Mouse (Mus musculus) CH12.LX (cell line): ENCODE results near the gene Macrod2. TPM values are rescaled to one million over a fixed set of nuclear protein-coding genes. Genes with fewer than 3 reads are reported as not detected.

Source experiments
- DNase-seq: peaks from one replicate; pipeline ENCODE4 v3.0.0-alpha.2; 2013; ENCODE audit errors: extremely low read depth
- H3K27ac ChIP-seq: 2 replicates; pipeline ENCODE4 v1.5.1; 2012; ENCODE audit warnings: low read depth, mild to moderate bottlenecking, control low read depth, moderate library complexity; ENCODE audit not compliant: insufficient read depth
- H3K27me3 ChIP-seq: replicated peaks from 2 replicates; pipeline ENCODE3; 2012; ENCODE audit warnings: inconsistent platforms
- H3K36me3 ChIP-seq, 2 experiments: replicated peaks in 1 of 2; 2 replicates each; pipeline versions ENCODE3 to v1.6.1; 2012; ENCODE audit warnings: inconsistent platforms in 1 of 2, low read length in 1 of 2, mild to moderate bottlenecking in 1 of 2, mixed read lengths in 1 of 2, moderate library complexity in 1 of 2; ENCODE audit not compliant: control insufficient read depth in 1 of 2, insufficient read depth in 1 of 2
- H3K4me1 ChIP-seq, 2 experiments: 2 replicates each; pipeline ENCODE4 v1.6.1; 2012; ENCODE audit warnings: inconsistent platforms in 1 of 2, moderate library complexity in 1 of 2; ENCODE audit not compliant: insufficient read depth in 2 of 2, control insufficient read depth in 1 of 2
- H3K4me2 ChIP-seq: 2 replicates; pipeline ENCODE4 v1.6.1; 2012; ENCODE audit warnings: low read depth, mild to moderate bottlenecking, control low read depth; ENCODE audit not compliant: poor library complexity, insufficient read depth, severe bottlenecking
- H3K4me3 ChIP-seq, 3 experiments: fragments of 150-350 bp in 1 of 3; sonication (generic) in 1 of 3; replicated peaks in 1 of 3; 2 replicates each; pipeline versions ENCODE3 to v1.5.1; 2011 to 2012; ENCODE audit warnings: low read depth in 2 of 3, low read length in 2 of 3, mild to moderate bottlenecking in 2 of 3, moderate library complexity in 2 of 3, control low read depth in 1 of 3, improper control_type of control experiment in 1 of 3, inconsistent platforms in 1 of 3, mixed read lengths in 1 of 3; ENCODE audit not compliant: poor library complexity in 1 of 3
- H3K79me2 ChIP-seq: replicated peaks from 2 replicates; pipeline ENCODE4 v1.6.1; 2012; ENCODE audit warnings: mild to moderate bottlenecking, moderate library complexity; ENCODE audit not compliant: control insufficient read depth, poor library complexity, insufficient read depth, severe bottlenecking; ENCODE audit errors: extremely low read depth
- H3K9ac ChIP-seq: 2 replicates; pipeline ENCODE4 v1.6.1; 2012; ENCODE audit warnings: low read depth, mild to moderate bottlenecking, control low read depth, moderate library complexity; ENCODE audit not compliant: insufficient read depth
- H3K9me3 ChIP-seq: replicated peaks from 2 replicates; pipeline ENCODE3; 2012; ENCODE audit warnings: low read length, inconsistent platforms, mixed read lengths
- CHD2 ChIP-seq: IDR thresholded peaks from 2 replicates; pipeline ENCODE4 v1.6.1; 2011; ENCODE audit warnings: low read length, improper control_type of control experiment
- CTCF ChIP-seq, 2 experiments: IDR thresholded peaks in 1 of 2; conservative IDR thresholded peaks in 1 of 2; 2 replicates each; pipeline ENCODE4 v1.5.1; 2011 to 2012; ENCODE audit warnings: low read depth in 2 of 2, low read length in 2 of 2, improper control_type of control experiment in 1 of 2, inconsistent platforms in 1 of 2, mild to moderate bottlenecking in 1 of 2, moderate library complexity in 1 of 2
- GABPA ChIP-seq: IDR thresholded peaks from 2 replicates; pipeline ENCODE4 v1.6.1; 2012; ENCODE audit warnings: low read depth, low read length, improper control_type of control experiment, inconsistent platforms; ENCODE audit not compliant: insufficient replicate concordance
- HCFC1 ChIP-seq: IDR thresholded peaks from 2 replicates; pipeline ENCODE4 v1.6.1; 2012; ENCODE audit warnings: low read depth, mild to moderate bottlenecking, inconsistent platforms, low read length, improper control_type of control experiment
- IRF4 ChIP-seq: IDR thresholded peaks from 2 replicates; pipeline ENCODE4 v1.6.1; 2014; ENCODE audit warnings: low read depth, mild to moderate bottlenecking, inconsistent platforms, low read length, improper control_type of control experiment
- JUN ChIP-seq: IDR thresholded peaks from 2 replicates; pipeline ENCODE4 v1.6.1; 2011; ENCODE audit warnings: low read depth, mild to moderate bottlenecking, low read length, improper control_type of control experiment, moderate library complexity; ENCODE audit not compliant: insufficient read depth
- MAZ ChIP-seq: IDR thresholded peaks from 2 replicates; pipeline ENCODE4 v1.6.1; 2012; ENCODE audit warnings: low read depth, mild to moderate bottlenecking, inconsistent platforms, low read length, improper control_type of control experiment, moderate library complexity
- MEF2A ChIP-seq: IDR thresholded peaks from 2 replicates; pipeline ENCODE4 v1.6.1; 2014; ENCODE audit warnings: low read depth, mild to moderate bottlenecking, inconsistent platforms, low read length, improper control_type of control experiment, borderline replicate concordance
- MYC ChIP-seq: IDR thresholded peaks from 2 replicates; pipeline ENCODE4 v1.6.1; 2011; ENCODE audit warnings: low read depth, mild to moderate bottlenecking, improper control_type of control experiment, low read length
- NRF1 ChIP-seq: IDR thresholded peaks from 2 replicates; pipeline ENCODE4 v1.6.1; 2014; ENCODE audit warnings: low read depth, mild to moderate bottlenecking, inconsistent platforms, low read length, improper control_type of control experiment, moderate library complexity
- PAX5 ChIP-seq: IDR thresholded peaks from 2 replicates; pipeline ENCODE4 v1.6.1; 2012; ENCODE audit warnings: low read length, inconsistent platforms, mixed read lengths
- POLR2A ChIP-seq: IDR thresholded peaks from 2 replicates; pipeline ENCODE4 v1.6.1; 2011; ENCODE audit warnings: low read depth, mild to moderate bottlenecking, improper control_type of control experiment, low read length
- RAD21 ChIP-seq: IDR thresholded peaks from 2 replicates; pipeline ENCODE4 v1.6.1; 2011; ENCODE audit warnings: low read depth, mild to moderate bottlenecking, low read length, improper control_type of control experiment, moderate library complexity
- SIN3A ChIP-seq: IDR thresholded peaks from 2 replicates; pipeline ENCODE4 v1.6.1; 2012; ENCODE audit warnings: low read length, improper control_type of control experiment, inconsistent platforms
- SMC3 ChIP-seq: IDR thresholded peaks from 2 replicates; pipeline ENCODE4 v1.6.1; 2011; ENCODE audit warnings: low read depth, low read length, improper control_type of control experiment
- TBP ChIP-seq: conservative IDR thresholded peaks from 2 replicates; pipeline ENCODE4 v1.6.1; 2011; ENCODE audit warnings: low read depth, low read length, improper control_type of control experiment
- TCF12 ChIP-seq: IDR thresholded peaks from 2 replicates; pipeline ENCODE4 v1.6.1; 2014; ENCODE audit warnings: low read depth, mild to moderate bottlenecking, inconsistent platforms, low read length, improper control_type of control experiment
- USF1 ChIP-seq: IDR thresholded peaks from 2 replicates; pipeline ENCODE4 v1.6.1; 2014; ENCODE audit warnings: low read depth, mild to moderate bottlenecking, inconsistent platforms, low read length, improper control_type of control experiment
- ZKSCAN1 ChIP-seq: IDR thresholded peaks from 2 replicates; pipeline ENCODE4 v1.6.1; 2012; ENCODE audit warnings: low read depth, inconsistent platforms, low read length, improper control_type of control experiment, borderline replicate concordance
- ZMIZ1 ChIP-seq: IDR thresholded peaks from 2 replicates; pipeline ENCODE4 v1.6.1; 2012; ENCODE audit warnings: low read depth, mild to moderate bottlenecking, inconsistent platforms, low read length, improper control_type of control experiment
- dilution Hi-C: fragments of 300-500 bp; cut with MboI; formaldehyde crosslinking; loops from 2 replicates; pipeline ENCODE4 v1.14.3; 2020; ENCODE audit warnings: low sequenced_read_pairs; ENCODE audit not compliant: extremely low pct_unique_long_range_greater_than_20kb, extremely low pct_ligation_motif_present
- in situ Hi-C: fragments of 300-500 bp; cut with MboI; formaldehyde crosslinking; loops from 3 replicates; pipeline ENCODE4 v1.14.3; 2019; ENCODE audit warnings: low sequenced_read_pairs, low pct_ligation_motif_present, low pct_unique_long_range_greater_than_20kb, mixed read lengths
- polyA plus RNA-seq: library from polyadenylated mRNA; unstranded; fragments of >175 nt; gene quantifications from 2 replicates; pipeline ENCODE4 v1.2.1, GENCODE M21; 2012; ENCODE audit warnings: low read depth; ENCODE audit not compliant: insufficient read length
- total RNA-seq, 2 experiments: library from RNA; depleted of rRNA; stranded (reverse); fragments of 300-350 nt in 1 of 2; fragments of >200 nt in 1 of 2; gene quantifications; 2 replicates each; pipeline ENCODE4 v1.2.3; 2012 to 2014

Gene Macrod2
- total and polyA plus RNA-seq, 3 experiments: not detected

DNA sequence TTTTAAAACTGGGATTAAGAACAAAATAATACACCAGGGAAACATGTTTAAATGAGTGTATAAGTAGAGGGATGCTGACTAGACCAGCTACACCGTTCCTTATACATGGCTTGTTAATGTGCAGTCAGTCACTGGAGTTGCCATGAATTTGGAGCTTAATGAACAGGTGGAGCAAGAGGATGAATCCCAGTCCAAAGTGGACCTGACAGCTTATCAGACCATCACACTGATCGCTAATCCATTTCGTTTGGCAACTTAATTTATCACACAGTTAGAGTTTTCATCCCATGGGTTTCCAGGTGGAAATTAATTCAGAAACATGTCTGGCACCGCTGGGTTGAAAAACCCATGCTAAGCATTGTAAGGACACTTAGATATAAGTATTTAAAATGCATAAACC lies 81.8 kb downstream of the Macrod2 start:
- Histone ChIP-seq H3K9ac (no peak overlapping the region), H3K79me2 (no peaks in the 10 kb centered on the region), H3K4me1 (no peaks in the 10 kb centered on the region), H3K4me3 (no peak overlapping the region)
- in situ Hi-C loops: no loop called here
- DNase-seq: no peak
- no peak for TF ChIP-seq MEF2A
- no peak for TF ChIP-seq POLR2A
- TF ChIP-seq CTCF (conservative IDR thresholded peaks at IDR 0.05 in 1 of 2, IDR thresholded peaks at IDR 0.05 in 1 of 2; ENCODE audit: low read depth in 2 of 2, low read length in 2 of 2): no peak
- TF ChIP-seq SMC3: no peak
- no peak for TF ChIP-seq NRF1
- TF ChIP-seq, all 38 proteins: peak for 0
- H3K27ac ChIP-seq: no peak overlapping the region
- no peaks in the 10 kb centered on the region for H3K36me3 ChIP-seq
- no peaks in the 10 kb centered on the region for H3K27me3 ChIP-seq
- dilution Hi-C loops: no loop called here
- no peak overlapping the region for H3K4me2 ChIP-seq
- H3K9me3 ChIP-seq: no peaks in the 10 kb centered on the region

DNA sequence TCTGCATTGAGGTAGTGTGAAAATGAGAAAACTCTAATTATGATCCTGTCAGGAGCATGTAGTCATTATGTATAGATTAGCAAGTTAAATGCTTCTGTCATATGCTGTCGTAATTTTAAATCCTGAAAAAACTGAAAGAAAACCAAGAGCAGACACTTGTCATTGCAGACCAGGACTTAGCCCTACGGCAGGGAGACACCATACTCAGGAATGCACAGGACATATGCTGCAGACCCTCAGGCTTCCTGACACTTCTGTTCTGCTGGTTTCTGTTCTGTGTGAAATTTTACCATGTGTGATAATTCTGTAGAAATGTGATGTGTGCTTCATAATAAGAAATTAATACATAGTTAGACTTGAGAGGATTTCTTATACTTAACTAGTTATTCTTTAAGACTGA lies 87.5 kb downstream of the Macrod2 start:
- Histone ChIP-seq H3K36me3 (no peaks in the 10 kb centered on the region), H3K9me3 (no peaks in the 10 kb centered on the region), H3K27ac (no peak overlapping the region), H3K27me3 (no peaks in the 10 kb centered on the region), H3K4me3 (no peak overlapping the region), H3K79me2 (no peaks in the 10 kb centered on the region), H3K9ac (no peak overlapping the region), H3K4me2 (no peak overlapping the region), H3K4me1 (no peaks in the 10 kb centered on the region)
- no peak for DNase-seq
- TF ChIP-seq MAZ (no peak), TCF12 (no peak), JUN (no peak), SMC3 (no peak), RAD21 (no peak), PAX5 (no peak), IRF4 (no peak), GABPA (no peak)
- in situ Hi-C loops (no loop called here), dilution Hi-C loops (no loop called here)

DNA sequence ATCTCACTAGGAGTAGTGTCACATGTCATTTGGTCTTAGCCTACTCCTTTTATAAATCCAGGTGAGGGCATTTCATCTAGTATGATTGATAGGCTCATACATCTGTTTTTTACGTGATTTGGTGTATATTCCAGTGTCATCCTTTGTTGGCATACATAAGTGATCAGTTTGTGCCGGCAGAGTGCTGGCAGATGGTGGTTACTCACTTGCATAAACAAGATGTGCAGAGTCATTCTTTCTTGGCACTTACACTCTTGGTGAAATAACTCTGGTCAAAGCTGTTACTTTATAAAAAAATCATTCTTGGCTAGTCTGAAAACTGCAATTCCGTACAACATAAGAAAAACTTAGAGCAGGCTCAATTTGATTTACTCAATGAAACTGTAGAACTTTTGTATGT lies 102.6 kb downstream of the Macrod2 start:
- DNase-seq: no peak
- Histone ChIP-seq H3K9me3 (no peaks in the 10 kb centered on the region), H3K27me3 (peaks cover 6% of the 10 kb centered on the region), H3K27ac (no peak overlapping the region), H3K4me3 (no peak overlapping the region), H3K4me2 (no peak overlapping the region), H3K79me2 (no peaks in the 10 kb centered on the region), H3K9ac (no peak overlapping the region), H3K4me1 (no peaks in the 10 kb centered on the region), H3K36me3 (no peaks in the 10 kb centered on the region)
- in situ Hi-C loops (no loop called here), dilution Hi-C loops (no loop called here)
- TF ChIP-seq USF1 (no peak), SIN3A (no peak), TBP (no peak), ZKSCAN1 (no peak), CHD2 (no peak), MEF2A (no peak), JUN (no peak), RAD21 (no peak), MAZ (no peak), GABPA (no peak), HCFC1 (no peak), ZMIZ1 (no peak), POLR2A (no peak), MYC (no peak)
